Comparison of ENCODE assay signal across 18 mouse cellular contexts in genomic region chr4:118615412-118615811, GRCm38 (mm10). TPM values are rescaled to one million over a fixed set of nuclear protein-coding genes. Genes with fewer than 3 reads are reported as not detected.
"Had no signal": no experiment of that assay in that cellular context is flagged by ENCODE, and none has a peak within 500 bp of the region (broad histone marks: within the 10 kb centered on the region; RNA-seq: fewer than 3 reads in every experiment).

No protein-coding gene starts in this region.

- H3K27me3 ChIP-seq: limb, embryonic 13.5 days; neural tube, embryonic 15.5 days had no signal

- H3K4me3 ChIP-seq: limb, embryonic 13.5 days; midbrain, embryonic 10.5 days; myocyte; neural tube, embryonic 15.5 days had no signal

- H3K9ac ChIP-seq: limb, embryonic 13.5 days; liver, embryonic 14.5 days; neural tube, embryonic 15.5 days had no signal

- H3K9me3 ChIP-seq: midbrain, embryonic 10.5 days; neural tube, embryonic 15.5 days had no signal

- H3K27ac ChIP-seq: kidney, postnatal 0 days; limb, embryonic 13.5 days; liver, embryonic 14.5 days; midbrain, embryonic 10.5 days; neural tube, embryonic 15.5 days had no signal

- DNase-seq: kidney, adult 11 months; kidney, adult 9 months; kidney, postnatal 36 days; layer of hippocampus, adult 9-11 months; layer of hippocampus, postnatal 36 days; right cerebral cortex, adult 18-20 months; thymus, adult 18-20 months; thymus, postnatal 14 days had no signal

- H3K36me3 ChIP-seq: limb, embryonic 13.5 days; midbrain, embryonic 10.5 days; neural tube, embryonic 15.5 days had no signal

- H3K4me2 ChIP-seq: limb, embryonic 13.5 days; neural tube, embryonic 15.5 days had no signal

- H3K4me1 ChIP-seq: limb, embryonic 13.5 days; midbrain, embryonic 10.5 days; neural tube, embryonic 15.5 days had no signal

RNA-seq across cellular contexts. Expression of gene Cfap57, which starts 5.2 kb away (rescaled TPM):
- polyA plus RNA-seq: liver, adult 2 months; myocyte had no signal

RNA-seq across cellular contexts. Expression of gene Olfr62, which starts 43.3 kb away (rescaled TPM):
- polyA plus RNA-seq: kidney, postnatal 0 days; limb, embryonic 13.5 days; liver, adult 2 months; liver, embryonic 14.5 days; lung, embryonic 16.5 days; midbrain, embryonic 10.5 days; myocyte; neural tube, embryonic 11.5 days; neural tube, embryonic 15.5 days; stomach, embryonic 14.5 days had no signal
